Mouse (Mus musculus): ENCODE measurements at regions not wholly inside any gene's neighbourhood (a gene's known extent, or its start where the extent isn't known, plus 50 kb on each side); places are given as distances from the start of the nearest gene placed in this dataset.
"Not testable (repeated sequence)": the region's sequence is repeated elsewhere in the genome, so short reads cannot be mapped to it uniquely, and the experiment has no call there.

DNA sequence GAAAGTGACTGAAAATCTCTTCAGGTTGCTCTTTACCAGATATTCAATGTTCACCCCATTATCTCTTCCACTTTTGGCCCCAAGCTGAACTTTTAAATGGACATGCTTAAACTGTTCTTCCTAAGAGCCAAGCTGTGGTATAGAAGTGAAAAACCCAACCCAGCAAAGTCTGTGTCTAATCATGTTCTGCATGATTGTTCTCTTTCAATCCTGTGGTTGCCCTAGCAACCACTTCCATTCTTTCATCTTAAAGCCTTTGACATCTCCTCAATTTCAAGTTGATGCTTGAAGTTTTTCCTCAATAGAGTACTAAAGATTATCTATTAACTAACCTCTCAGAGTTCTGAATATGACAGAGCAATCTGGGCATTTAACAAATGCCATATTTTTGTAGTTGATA is 75.6 kb upstream of the Trim24 start:
- Histone ChIP-seq H3K4me1 (ENCODE audit: control insufficient read depth, insufficient read depth, low read length) (no peaks in the 10 kb centered on the region), H3K27ac (ENCODE audit: control insufficient read depth, insufficient read depth, low read depth, low read length, poor library complexity) (no peak overlapping the region), H3K4me3 (replicated peaks; ENCODE audit: control insufficient read depth, low read depth, low read length) (no peak overlapping the region)
- no peak for TF ChIP-seq CTCF (IDR thresholded peaks at IDR 0.05; ENCODE audit: control insufficient read depth, insufficient read depth, low read length)
- no peak for TF ChIP-seq POLR2A (IDR thresholded peaks at IDR 0.05; ENCODE audit: borderline replicate concordance, control insufficient read depth, low read depth, low read length)

DNA sequence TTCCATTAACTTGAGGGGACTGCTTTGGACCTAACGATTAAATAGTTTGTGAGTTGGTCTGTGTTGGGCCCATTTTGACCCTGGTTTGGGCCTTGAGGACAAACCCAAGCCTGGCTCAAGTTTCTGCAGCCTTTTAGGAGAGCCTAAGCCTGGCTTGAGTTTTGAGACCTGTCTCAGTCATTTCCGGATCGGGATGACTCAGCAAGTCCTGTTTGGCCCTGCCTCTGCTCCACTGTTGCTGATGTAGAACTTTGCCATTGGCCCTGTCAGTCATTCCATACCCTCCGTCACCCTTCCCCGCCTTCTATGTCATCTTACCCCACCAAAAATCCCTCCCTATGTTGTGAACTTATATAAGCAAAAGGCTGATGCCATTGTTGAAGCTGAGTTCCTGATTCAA is 67.4 kb upstream of the Trim24 start:
- H3K4me3 ChIP-seq (replicated peaks; ENCODE audit: control insufficient read depth, low read depth, low read length): no peak overlapping the region
- no peak for TF ChIP-seq CTCF (IDR thresholded peaks at IDR 0.05; ENCODE audit: control insufficient read depth, insufficient read depth, low read length)
- no peak for TF ChIP-seq POLR2A (IDR thresholded peaks at IDR 0.05; ENCODE audit: borderline replicate concordance, control insufficient read depth, low read depth, low read length)
- H3K4me1 ChIP-seq (ENCODE audit: control insufficient read depth, insufficient read depth, low read length): no peaks in the 10 kb centered on the region
- 90% methylated on average over 5 of the region's 5 CpGs for WGBS
- no peak overlapping the region for H3K27ac ChIP-seq (ENCODE audit: control insufficient read depth, insufficient read depth, low read depth, low read length, poor library complexity)

DNA sequence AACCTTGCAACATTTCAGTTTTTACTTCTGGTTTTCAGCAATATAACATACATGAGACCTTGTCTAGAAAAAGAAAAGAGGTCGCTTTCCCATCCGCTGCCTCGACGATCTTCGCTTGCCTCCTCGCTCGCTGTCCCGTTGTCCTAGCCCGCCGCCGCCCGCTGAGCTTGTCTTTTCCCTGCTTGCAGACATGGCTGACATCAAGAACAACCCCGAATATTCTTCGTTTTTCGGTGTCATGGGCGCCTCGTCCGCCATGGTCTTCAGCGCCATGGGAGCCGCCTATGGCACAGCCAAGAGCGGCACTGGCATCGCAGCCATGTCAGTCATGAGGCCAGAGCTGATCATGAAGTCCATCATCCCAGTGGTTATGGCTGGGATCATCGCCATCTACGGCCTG is 64.7 kb upstream of the Trim24 start:
- WGBS: 93% methylated on average over 24 of the region's 24 CpGs
- H3K27ac ChIP-seq (ENCODE audit: control insufficient read depth, insufficient read depth, low read depth, low read length, poor library complexity); H3K4me3 ChIP-seq (replicated peaks; ENCODE audit: control insufficient read depth, low read depth, low read length); H3K4me1 ChIP-seq (ENCODE audit: control insufficient read depth, insufficient read depth, low read length): not testable (repeated sequence)

DNA sequence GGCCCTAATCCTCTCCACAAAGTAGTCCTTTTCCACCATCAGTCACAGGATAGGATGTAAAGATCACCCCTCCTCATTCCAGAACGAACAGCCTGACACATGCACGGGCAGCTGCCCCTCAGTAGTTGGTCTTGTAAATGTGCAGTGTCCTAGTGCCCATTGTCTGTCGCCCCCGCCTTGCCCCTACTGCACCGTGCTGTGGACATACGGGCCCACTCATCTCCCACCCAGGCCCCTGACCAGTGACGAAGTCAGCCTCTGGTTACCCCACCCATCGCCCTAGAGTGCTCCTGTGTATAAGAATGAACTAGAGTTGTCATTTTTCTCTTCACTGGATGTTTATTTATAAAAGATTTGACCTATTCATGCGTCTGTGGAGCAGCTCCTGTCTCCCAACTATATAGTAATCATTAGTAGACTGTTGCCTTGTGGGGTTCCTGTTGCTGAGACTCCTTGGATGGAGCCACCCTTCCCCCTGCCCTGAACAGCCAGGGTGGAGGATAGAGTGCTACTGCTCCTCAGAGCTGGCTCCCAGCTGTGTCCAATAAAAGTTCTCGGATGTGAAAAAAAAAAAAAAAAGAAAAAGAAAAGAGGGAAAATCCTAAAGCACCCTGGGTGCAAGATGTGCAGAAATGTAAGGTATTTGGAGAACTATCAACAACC is 64.0 kb upstream of the Trim24 start:
- not testable (repeated sequence) for H3K4me1 ChIP-seq (ENCODE audit: control insufficient read depth, insufficient read depth, low read length); H3K4me3 ChIP-seq (replicated peaks; ENCODE audit: control insufficient read depth, low read depth, low read length); H3K27ac ChIP-seq (ENCODE audit: control insufficient read depth, insufficient read depth, low read depth, low read length, poor library complexity)
- 78% methylated on average over 1 of the region's 10 CpGs for WGBS

DNA sequence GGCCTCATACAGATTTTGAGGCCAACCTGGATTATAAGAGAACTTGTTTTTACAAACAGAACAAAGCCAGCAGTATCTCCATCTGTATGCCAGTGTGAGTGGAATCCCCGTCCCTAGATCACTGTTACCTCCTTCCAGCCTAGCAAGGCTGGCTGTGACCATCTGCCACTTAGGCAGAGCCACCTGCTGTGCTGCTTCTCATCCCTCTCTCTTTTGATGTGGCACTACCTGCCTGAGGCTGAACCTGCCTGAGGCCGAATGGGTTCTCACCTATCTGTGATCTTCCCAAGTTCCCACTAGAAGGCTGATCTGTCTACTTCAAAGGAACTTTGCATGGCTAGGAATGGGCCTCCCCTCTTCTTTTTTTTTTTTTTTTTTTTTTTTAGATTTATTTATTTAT is 55.4 kb upstream of the Trim24 start:
- 74% methylated on average over 2 of the region's 2 CpGs for WGBS
- H3K4me3 ChIP-seq (replicated peaks; ENCODE audit: control insufficient read depth, low read depth, low read length): not testable (repeated sequence)

More for the DNA sequence above, 55.4 kb upstream of the Trim24 start:
- H3K27ac ChIP-seq (ENCODE audit: control insufficient read depth, insufficient read depth, low read depth, low read length, poor library complexity); H3K4me1 ChIP-seq (ENCODE audit: control insufficient read depth, insufficient read depth, low read length): not testable (repeated sequence)

All from bone marrow, adult 2 months (tissue).